Mouse (Mus musculus) megakaryocyte, embryonic 14.5 days (primary cell): ENCODE data around the gene Colq. TPM values are rescaled to one million over a fixed set of nuclear protein-coding genes. Genes with fewer than 3 reads are reported as not detected.

ENCODE experiments used
- H3K27me3 ChIP-seq: replicated peaks from 2 replicates; pipeline ENCODE3; 2012; ENCODE audit warnings: inconsistent platforms
- H3K36me3 ChIP-seq: replicated peaks from 2 replicates; pipeline ENCODE3; 2012; ENCODE audit warnings: low read length, inconsistent platforms, mixed read lengths
- H3K4me1 ChIP-seq: 2 replicates; pipeline ENCODE4 v1.6.1; 2012; ENCODE audit warnings: inconsistent platforms
- H3K4me3 ChIP-seq: replicated peaks from 2 replicates; pipeline ENCODE3; 2012; ENCODE audit warnings: moderate library complexity, mild to moderate bottlenecking, inconsistent platforms
- H3K9me3 ChIP-seq: 2 replicates; pipeline ENCODE4 v1.6.1; 2012; ENCODE audit warnings: inconsistent platforms
- FLI1 ChIP-seq: IDR thresholded peaks from 2 replicates; pipeline ENCODE4 v1.6.1; 2012; ENCODE audit warnings: low read length, inconsistent platforms, mixed read lengths
- GATA1 ChIP-seq: IDR thresholded peaks from 3 replicates; pipeline ENCODE4 v1.6.1; 2012; ENCODE audit warnings: mixed read lengths, low read length, inconsistent platforms, borderline replicate concordance
- polyA plus RNA-seq: library from polyadenylated mRNA; stranded (reverse); fragments of >175 nt; gene quantifications from 2 replicates; pipeline ENCODE4 v1.2.3, GENCODE M21; 2012; ENCODE audit warnings: low replicate concordance; ENCODE audit not compliant: insufficient read depth

The Colq gene
- not detected in 2 replicates for polyA plus RNA-seq

- no peaks in the 10 kb centered on the region for H3K36me3 ChIP-seq
- no peak for TF ChIP-seq GATA1
- no peak for TF ChIP-seq FLI1
- H3K27me3 ChIP-seq, result peaks cover 8% of the 10 kb centered on the region
- H3K4me3 ChIP-seq, result no peak within 1 kb of the TSS
- peaks cover 22% of the 10 kb centered on the region for H3K4me1 ChIP-seq
- peaks cover 5% of the 10 kb centered on the region; the same call in 1 of the 2 replicates for H3K9me3 ChIP-seq
Measured at GRCm38 (mm10) chr14:31591243-31591642, at the start of gene Colq. Colq (minus strand) TSS chr14:31591343.

GRCm38 (mm10) chr14:31640346-31640889, 49.3 kb upstream of the Colq start, which contains the start of gene Gm49387:
Gm49387 (minus strand) TSS chr14:31640878.
- peaks cover 28% of the 10 kb centered on the region for H3K36me3 ChIP-seq
- peak within 1 kb of the TSS; percentile 98 for H3K4me3 ChIP-seq
- H3K27me3 ChIP-seq, result no peaks in the 10 kb centered on the region
- H3K9me3 ChIP-seq, result no peaks in the 10 kb centered on the region
- H3K4me1 ChIP-seq, result peaks cover 35% of the 10 kb centered on the region
- TF ChIP-seq FLI1 (no peak), GATA1 (no peak)

GRCm38 (mm10) chr14:31630677-31631076, 39.5 kb upstream of the Colq start:
- 0 out of 2 replicates have a peak, but pooled peaks cover 3% of the 10 kb centered on the region for H3K4me1 ChIP-seq
- no peak overlapping the region for H3K4me3 ChIP-seq
- peaks cover 59% of the 10 kb centered on the region for H3K36me3 ChIP-seq
- H3K9me3 ChIP-seq, result no peaks in the 10 kb centered on the region
- TF ChIP-seq FLI1, result no peak
- TF ChIP-seq GATA1, result no peak
- H3K27me3 ChIP-seq, result no peaks in the 10 kb centered on the region

GRCm38 (mm10) chr14:31622748-31623147, 31.6 kb upstream of the Colq start:
- H3K4me3 ChIP-seq, result no peak overlapping the region
- no peak for TF ChIP-seq GATA1
- TF ChIP-seq FLI1, result no peak
- no peaks in the 10 kb centered on the region for H3K27me3 ChIP-seq
- peaks cover 87% of the 10 kb centered on the region for H3K36me3 ChIP-seq
- 0 out of 2 replicates have a peak, but pooled peaks cover 4% of the 10 kb centered on the region for H3K9me3 ChIP-seq
- H3K4me1 ChIP-seq, result peaks cover 24% of the 10 kb centered on the region

GRCm38 (mm10) chr14:31620591-31621223, 29.6 kb upstream of the Colq start:
- Histone ChIP-seq H3K4me1 (peaks cover 29% of the 10 kb centered on the region), H3K9me3 (0 out of 2 replicates have a peak, but pooled peaks cover 4% of the 10 kb centered on the region), H3K36me3 (peaks cover 92% of the 10 kb centered on the region), H3K27me3 (no peaks in the 10 kb centered on the region), H3K4me3 (no peak overlapping the region)
- TF ChIP-seq FLI1, result no peak
- no peak for TF ChIP-seq GATA1

- Histone ChIP-seq H3K9me3 (peaks cover 5% of the 10 kb centered on the region), H3K36me3 (peaks cover 97% of the 10 kb centered on the region), H3K4me3 (no peak overlapping the region), H3K27me3 (no peaks in the 10 kb centered on the region), H3K4me1 (peaks cover 26% of the 10 kb centered on the region)
- TF ChIP-seq FLI1 (no peak), GATA1 (no peak)
Measured at GRCm38 (mm10) chr14:31617997-31618396, 26.9 kb upstream of the Colq start.

GRCm38 (mm10) chr14:31617204-31617603, 26.1 kb upstream of the Colq start:
- no peaks in the 10 kb centered on the region for H3K27me3 ChIP-seq
- no peak for TF ChIP-seq FLI1
- TF ChIP-seq GATA1, result no peak
- H3K9me3 ChIP-seq, result peaks cover 8% of the 10 kb centered on the region
- peaks cover 21% of the 10 kb centered on the region for H3K4me1 ChIP-seq
- peaks cover 98% of the 10 kb centered on the region for H3K36me3 ChIP-seq
- no peak overlapping the region for H3K4me3 ChIP-seq

GRCm38 (mm10) chr14:31613671-31614070, 22.5 kb upstream of the Colq start:
- Histone ChIP-seq H3K27me3 (no peaks in the 10 kb centered on the region), H3K4me1 (peaks cover 25% of the 10 kb centered on the region), H3K9me3 (peaks cover 4% of the 10 kb centered on the region), H3K4me3 (no peak overlapping the region), H3K36me3 (peaks cover 93% of the 10 kb centered on the region)
- TF ChIP-seq FLI1 (no peak), GATA1 (no peak)

GRCm38 (mm10) chr14:31611986-31612385, 20.8 kb upstream of the Colq start:
- Histone ChIP-seq H3K27me3 (no peaks in the 10 kb centered on the region), H3K9me3 (peaks cover 4% of the 10 kb centered on the region)

GRCm38 (mm10) chr14:31605514-31605913, 14.4 kb upstream of the Colq start:
- H3K27me3 ChIP-seq, result no peaks in the 10 kb centered on the region
- H3K36me3 ChIP-seq, result peaks cover 49% of the 10 kb centered on the region
- TF ChIP-seq FLI1 (no peak), GATA1 (no peak)
- no peak overlapping the region for H3K4me3 ChIP-seq
- no peaks in the 10 kb centered on the region for H3K9me3 ChIP-seq
- H3K4me1 ChIP-seq, result peaks cover 21% of the 10 kb centered on the region

More at GRCm38 (mm10) chr14:31611986-31612385, 20.8 kb upstream of the Colq start:
- Histone ChIP-seq H3K4me1 (peaks cover 16% of the 10 kb centered on the region), H3K4me3 (no peak overlapping the region), H3K36me3 (peaks cover 93% of the 10 kb centered on the region)
- TF ChIP-seq FLI1 (no peak), GATA1 (no peak)
